Mouse (Mus musculus) ZHBTc4 (cell line): ENCODE measurements around the gene Vmn1r202.
"Not testable (repeated sequence)": the region's sequence is repeated elsewhere in the genome, so short reads cannot be mapped to it uniquely, and the experiment has no call there.

Experiments used
- DNase-seq: peaks from one replicate; pipeline ENCODE4 v3.0.0-alpha.2; 2011; ENCODE audit warnings: low read depth, low spot score

Vmn1r202 gene

GRCm38 (mm10) chr13:22505281-22505680 is at the start of gene Vmn1r202:
TSS of gene Vmn1r202 (minus strand) at chr13:22505381.
- no peak for DNase-seq

- DNase-seq, result not testable (repeated sequence)
Observed at GRCm38 (mm10) chr13:22552898-22553297, 47.7 kb upstream of the Vmn1r202 start, which contains the start of gene Vmn1r204. TSS of gene Vmn1r204 (plus strand) at chr13:22553198.

GRCm38 (mm10) chr13:22517814-22518213 is 12.6 kb upstream of the Vmn1r202 start, which contains the start of gene Vmn1r203:
TSS of gene Vmn1r203 (plus strand) at chr13:22518114.
- DNase-seq, result no peak

GRCm38 (mm10) chr13:22502431-22502830 is 2.8 kb downstream of the Vmn1r202 start:
- no peak for DNase-seq

- DNase-seq, result no peak
Observed at GRCm38 (mm10) chr13:22471623-22472022, 33.6 kb downstream of the Vmn1r202 start, which contains the start of gene Vmn1r201. TSS of gene Vmn1r201 (plus strand) at chr13:22471923.

GRCm38 (mm10) chr13:22455145-22455544 is 50.0 kb downstream of the Vmn1r202 start:
- DNase-seq, result no peak
